Mouse (Mus musculus) adrenal gland, postnatal 14 days (tissue): Measurements from ENCODE around the gene Wipi2. TPM values are rescaled to one million over a fixed set of nuclear protein-coding genes. Genes with fewer than 3 reads are reported as not detected.

ENCODE experiments used
- DNase-seq: peaks from one replicate; pipeline ENCODE4 v3.0.0; 2021; ENCODE audit warnings: mixed read lengths
- long read RNA-seq, 2 experiments: library from polyadenylated mRNA; stranded (forward); transcript quantifications; one replicate each; pipeline ENCODE4 v2.0.0; 2021
- total RNA-seq: library from RNA; stranded (reverse); gene quantifications from 2 replicates; pipeline ENCODE4 v1.2.3, GENCODE M21; 2021

Wipi2 gene
- 98.5 and 109 TPM in 2 replicates for total RNA-seq
- long read RNA-seq, experiment 1, full-length matches to known transcripts: 116 of 152 reads
- long read RNA-seq, experiment 1, partial matches to known transcripts: 8 of 152 reads
- long read RNA-seq, experiment 1, other reads (novel, unspliced or antisense): 28 of 152 reads
- long read RNA-seq, experiment 2, full-length matches to known transcripts: 96 of 131 reads
- long read RNA-seq, experiment 2, partial matches to known transcripts: 14 of 131 reads
- long read RNA-seq, experiment 2, other reads (novel, unspliced or antisense): 21 of 131 reads

DNA sequence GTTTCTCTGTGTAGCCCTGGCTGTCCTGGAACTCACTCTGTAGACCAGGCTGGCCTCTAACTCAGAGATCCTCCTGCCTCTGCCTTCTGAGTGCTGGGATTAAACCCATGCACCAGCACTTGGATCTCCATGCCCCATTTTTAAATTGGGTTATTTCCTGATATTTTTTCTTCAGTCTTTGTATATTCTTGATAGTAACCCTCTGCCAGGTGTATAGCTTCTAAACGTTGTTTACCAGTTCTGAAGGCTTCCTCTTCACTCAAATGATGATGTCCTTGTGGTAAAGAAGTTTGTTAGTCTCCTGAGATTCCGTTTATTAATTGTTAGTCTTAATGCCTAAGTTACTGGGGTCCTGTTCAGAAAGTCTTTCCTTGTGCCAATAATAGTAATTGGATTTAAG, at the start of gene Wipi2:
Wipi2 (plus strand) TSS at position 301 of the 400 bp plus-strand sequence.
- DNase-seq: no peak

DNA sequence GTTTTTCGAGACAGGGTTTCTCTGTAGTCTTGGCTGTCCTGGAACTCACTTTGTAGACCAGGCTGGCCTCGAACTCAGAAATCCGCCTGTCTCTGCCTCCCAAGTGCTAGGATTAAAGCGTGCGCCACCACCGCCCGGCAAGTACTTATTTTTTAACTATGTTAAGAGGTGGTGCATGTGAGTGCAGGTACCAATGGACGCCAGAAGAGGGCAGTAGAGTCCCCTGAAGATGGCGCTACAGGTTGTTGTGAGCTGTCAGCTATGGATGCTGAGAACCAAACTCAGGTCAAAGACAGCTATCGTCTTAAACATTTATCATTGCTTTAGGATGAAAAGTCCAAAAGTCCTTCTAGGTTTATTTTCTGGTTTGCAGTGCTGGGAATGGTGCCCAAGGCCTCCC, 49.3 kb upstream of the Wipi2 start:
- peak; percentile 28 for DNase-seq

DNA sequence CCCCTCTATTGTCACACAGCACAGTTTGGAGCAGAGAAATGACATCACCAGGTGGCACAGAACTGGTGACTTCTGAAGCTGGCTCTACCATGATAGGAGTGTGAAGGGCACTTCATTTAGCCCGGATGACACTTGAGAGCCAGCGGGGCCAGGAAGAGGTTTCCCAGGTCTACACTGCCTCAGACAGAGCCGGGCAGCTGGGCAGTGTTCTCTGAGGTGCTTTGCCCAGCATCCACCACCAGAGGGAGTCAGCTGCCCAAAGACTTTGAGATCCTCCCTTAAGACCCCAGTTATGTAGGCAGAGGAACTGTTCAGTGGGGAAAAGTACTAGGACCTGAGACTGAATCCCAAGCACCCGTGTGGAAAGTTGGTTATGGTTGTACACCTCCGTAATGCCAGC, 46.0 kb upstream of the Wipi2 start:
- DNase-seq: peak; percentile 72

DNA sequence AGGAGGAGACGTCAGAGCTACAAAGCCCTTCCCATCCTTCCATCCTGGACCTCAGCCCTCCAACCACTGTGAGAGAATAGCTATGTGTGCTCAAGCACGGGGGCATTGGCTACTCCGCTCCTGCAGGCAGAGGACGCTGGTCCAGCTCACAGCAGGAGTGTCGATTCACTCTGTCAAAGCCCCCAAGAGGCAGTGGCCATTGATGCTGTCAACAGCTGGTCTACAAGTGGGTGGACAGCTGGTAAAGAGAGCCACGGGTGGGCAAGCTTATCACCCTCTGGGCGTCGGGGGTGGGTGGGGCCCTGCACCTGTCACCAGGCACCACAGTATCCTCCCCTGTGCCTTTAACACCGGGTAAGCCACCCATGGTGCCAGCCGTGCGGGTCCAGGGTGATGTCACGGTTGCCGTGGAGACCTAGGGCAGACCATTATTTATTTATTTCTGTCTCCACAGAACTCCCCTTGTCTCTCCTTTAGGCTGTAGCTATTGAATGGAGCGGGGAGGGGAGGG, 43.8 kb upstream of the Wipi2 start:
- DNase-seq: peak; percentile 27

DNA sequence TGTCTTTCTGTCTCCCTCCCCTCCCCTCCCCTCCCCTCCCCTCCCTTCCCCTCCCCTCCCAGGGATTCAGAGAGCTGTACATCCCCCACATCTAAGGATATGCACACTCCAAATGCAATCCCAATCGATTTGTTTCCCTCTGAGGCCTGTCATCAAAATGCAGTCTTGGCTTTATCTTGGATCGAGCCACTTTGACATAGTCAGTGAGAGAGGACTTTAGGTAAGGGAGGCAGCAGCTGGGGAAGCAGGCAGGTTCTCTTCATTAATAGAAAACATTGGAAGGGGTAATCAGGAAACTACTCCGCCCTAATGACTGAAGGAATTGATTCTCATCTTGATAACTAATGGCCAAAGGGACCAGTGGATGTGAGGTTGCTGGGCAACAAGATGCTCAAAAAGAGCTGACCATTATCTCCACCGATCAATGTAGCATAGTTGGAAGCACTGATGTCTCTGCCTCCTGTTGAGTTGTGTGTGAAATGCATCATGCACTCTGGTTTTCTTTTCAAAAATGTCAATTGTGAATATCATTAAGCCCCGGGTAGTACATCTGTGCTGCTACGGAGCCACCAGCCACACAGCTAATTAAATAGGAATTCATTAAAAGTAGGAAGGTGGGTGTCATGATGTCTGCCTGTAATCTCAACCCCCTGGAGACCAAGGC, 36.4 kb upstream of the Wipi2 start:
- DNase-seq: no peak

DNA sequence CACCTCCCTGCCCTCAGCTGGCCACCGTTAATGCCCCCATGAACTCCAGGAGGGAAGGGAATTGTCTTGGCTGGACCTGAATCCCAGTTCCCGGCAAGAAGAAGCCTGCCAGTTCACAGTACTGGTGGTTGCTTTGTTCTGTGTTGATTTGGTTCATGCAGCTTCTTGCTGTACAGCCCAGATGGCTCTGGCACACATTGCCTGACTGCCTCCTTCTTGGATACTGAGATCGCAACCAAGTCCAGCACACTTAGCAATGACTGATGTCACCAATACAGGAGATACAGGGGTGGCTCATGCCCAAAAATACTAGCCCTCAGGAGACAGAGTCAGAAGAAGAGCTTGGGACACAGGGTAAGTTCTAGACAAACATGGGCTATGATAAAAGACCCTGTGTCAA, 31.8 kb upstream of the Wipi2 start:
- DNase-seq: no peak

DNA sequence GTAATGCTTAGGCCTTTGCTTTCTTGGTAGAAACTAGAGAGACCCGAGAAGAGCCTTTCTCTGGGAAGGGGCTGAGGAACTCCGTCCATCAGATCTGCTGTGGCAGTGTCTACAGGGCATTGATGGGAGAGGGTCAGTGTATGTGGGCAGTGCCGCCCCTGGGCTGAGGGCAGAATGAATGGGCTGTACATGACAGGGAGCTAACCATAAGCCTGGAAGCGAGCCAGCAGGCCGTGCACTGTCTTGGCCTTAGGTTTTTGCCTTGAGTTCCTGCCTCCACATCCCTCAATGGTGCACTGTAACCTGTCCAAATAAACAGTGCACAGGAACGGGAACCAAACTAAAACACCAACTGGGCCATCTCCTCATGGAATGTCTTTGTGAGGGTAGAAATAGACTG, 30.8 kb upstream of the Wipi2 start:
- no peak for DNase-seq

DNA sequence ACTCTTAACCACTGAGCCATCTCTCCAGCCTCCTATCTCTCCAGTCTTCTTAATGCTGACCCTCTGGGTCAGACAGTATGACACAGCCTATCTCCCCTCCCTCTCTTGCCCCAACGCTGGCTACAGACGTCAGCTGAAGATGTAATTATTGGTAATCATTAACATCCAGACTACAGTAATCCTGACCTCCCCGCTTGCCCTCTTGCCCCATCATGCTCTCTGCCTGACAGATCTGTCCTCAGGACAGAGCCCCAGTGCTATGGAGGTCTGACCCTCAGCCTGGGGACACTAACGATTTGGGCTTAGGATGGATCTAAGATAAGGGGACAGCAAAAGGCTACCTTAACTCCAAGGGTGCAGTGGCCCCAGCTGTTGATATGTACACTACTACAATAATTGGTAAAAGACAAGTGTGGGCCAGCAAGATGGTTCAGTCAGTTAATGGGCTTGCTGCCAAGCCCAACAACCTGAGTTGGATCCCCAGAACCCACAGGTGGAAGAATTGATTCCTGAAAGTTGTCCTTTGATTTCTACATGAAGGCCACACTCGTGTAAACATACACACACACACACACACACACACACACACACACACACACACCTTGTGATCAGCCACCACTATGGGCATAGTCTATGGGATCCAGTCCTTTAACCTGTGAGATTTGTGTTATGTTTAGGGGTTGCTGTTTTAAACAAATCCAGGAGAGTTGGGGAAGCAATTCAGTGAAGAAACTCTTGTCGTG, 29.7 kb upstream of the Wipi2 start:
- no peak for DNase-seq

DNA sequence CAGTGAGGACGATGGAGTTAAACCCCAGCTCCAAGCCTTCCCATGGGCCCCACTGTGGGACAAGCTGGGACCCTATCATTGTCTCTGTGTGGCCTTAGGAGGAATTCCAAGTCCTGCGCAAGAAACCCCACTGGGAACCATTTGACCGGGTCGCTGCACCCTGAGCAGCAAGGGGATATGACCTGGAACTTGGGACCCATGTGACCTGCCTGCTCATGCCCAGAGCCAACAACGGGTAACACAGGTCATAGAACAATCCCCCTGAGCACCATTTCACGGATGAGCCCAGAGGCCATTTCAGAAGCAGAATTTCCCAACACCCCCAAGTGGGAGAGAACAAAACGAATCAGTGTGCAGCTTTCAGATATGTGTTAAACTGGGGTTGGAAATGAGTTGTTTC, 23.1 kb upstream of the Wipi2 start:
- peak; percentile 58 for DNase-seq

DNA sequence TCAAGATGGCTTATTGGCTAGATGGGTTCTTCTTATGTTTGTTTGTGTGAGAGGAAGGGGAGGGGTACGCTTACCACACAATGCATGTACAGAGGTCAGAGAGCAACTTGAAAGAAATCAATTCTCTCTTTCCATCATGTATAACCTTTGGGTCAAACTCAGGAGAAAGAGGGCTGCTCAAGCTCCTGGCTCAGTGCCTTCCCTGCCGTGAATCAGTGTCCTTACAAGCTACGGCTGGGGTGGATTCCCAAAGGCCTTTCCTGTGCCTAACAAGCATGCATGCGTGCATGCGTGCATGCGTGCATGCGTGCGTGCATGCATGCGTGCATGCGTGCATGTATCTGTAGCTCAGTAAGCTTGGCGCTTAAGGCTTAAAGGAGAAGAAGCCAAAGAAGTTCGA, 22.2 kb upstream of the Wipi2 start:
- peak; percentile 42 for DNase-seq

DNA sequence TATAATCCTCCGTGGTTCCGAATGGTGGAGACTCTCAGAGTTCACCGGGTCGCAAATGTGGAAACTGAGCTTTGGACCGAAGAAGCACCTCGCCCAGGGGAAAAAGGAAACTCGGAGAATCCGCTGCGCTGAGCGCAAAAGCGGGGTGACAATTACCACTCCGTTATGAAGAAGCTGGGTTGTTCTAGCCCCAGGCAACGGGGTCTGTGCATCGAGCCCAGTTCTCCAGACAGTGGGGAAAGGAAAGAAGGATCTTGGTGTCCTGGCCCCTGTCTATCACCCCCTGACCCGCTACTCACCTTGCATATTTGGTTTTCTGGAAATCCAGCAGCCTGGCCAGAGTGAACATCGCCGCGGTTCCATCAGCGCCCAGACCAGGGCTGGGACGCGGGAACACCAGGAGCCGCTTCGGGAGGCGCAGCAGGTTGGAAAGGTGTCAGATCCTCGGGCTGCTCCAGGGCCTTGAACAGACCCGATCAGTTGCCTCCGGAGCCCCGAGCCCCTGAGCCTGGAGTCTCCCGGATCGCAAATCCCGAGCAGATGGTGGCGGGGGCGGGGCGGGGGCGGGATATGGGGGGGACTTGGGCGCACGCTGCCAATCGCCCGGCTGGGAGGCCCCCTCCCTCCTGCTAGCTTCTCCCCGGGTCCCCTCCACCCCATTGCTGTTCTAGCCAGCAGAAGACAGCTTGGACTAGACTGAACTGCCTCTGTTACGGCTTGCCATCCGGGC, 19.1 kb upstream of the Wipi2 start, which contains the start of gene Mmd2:
Mmd2 (minus strand) TSS at position 542 of the 730 bp plus-strand sequence.
- peak; percentile 39 for DNase-seq

DNA sequence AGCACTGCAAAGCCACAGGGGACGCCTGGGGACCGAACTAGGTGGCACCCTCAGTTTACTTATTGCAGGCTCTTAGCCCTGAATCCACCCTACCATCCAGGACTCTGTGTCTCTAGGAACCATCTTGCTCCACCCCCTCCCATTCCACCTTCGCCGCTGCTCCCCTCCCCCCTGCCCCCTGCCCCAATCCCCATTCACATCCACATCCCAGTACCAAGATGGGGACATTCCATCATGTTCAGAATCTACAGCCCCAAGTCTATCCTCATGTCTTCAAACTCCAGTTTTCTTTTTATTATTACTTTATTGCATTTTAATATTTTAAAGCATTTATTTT, 18.5 kb upstream of the Wipi2 start:
- no peak for DNase-seq

DNA sequence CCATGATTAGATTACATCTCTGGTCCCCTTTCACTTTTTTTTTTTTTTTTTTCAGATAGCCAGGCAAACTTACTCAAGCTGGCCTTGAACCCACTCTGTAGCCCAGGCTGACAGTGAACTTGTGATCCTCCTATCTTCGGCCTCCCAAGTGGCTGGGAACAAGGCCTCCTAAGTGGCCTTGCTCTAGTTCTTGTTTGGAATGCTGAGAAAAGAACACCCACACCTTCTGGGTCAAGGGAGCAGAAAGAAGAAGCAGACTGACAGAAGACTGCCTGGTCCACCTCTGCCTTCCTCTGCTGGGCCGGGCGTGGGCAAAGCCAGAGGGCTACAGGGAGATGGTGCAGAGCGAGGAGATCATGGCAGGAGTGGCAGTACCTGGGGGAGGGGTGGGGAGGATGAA, 17.1 kb upstream of the Wipi2 start:
- no peak for DNase-seq

DNA sequence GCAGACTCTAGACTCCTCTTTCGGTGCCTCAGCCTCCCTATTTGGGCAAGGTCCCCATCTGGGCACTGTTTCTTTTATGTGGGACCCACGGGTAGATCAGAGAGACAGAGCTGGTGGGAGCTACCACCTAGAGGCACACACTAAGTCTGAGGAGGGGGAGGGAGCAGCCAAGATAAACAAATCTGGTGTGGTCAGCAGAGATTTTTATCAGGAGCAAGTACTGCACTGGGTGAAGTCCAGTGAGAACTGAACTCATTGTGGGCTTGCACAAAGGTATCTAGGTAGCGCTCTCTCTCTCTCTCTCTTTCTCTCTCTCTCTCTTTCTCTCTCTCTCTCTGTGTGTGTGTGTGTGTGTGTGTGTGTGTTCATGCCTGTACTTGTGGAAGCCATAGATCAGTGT, 13.0 kb upstream of the Wipi2 start:
- DNase-seq: no peak

DNA sequence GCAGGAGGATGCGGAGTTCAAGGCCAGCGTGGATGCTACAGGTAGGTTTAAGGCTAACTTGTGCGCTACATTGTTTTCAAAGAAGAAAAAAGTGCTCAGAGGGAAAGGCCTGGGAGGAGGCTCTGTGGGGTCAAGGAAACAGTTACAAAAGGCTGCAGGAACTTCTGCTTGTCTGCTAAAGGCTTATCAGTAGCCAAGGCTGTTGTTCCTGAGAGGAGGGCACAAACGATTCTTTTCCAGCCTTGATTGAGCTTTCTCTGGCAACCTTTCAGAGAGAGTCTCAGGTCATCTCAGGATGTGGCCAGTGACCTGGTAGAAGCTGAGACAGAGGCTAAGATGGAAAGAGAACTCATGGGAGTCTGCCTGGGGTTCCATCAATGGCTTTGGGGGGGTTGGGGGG, 11.9 kb upstream of the Wipi2 start:
- DNase-seq: no peak

DNA sequence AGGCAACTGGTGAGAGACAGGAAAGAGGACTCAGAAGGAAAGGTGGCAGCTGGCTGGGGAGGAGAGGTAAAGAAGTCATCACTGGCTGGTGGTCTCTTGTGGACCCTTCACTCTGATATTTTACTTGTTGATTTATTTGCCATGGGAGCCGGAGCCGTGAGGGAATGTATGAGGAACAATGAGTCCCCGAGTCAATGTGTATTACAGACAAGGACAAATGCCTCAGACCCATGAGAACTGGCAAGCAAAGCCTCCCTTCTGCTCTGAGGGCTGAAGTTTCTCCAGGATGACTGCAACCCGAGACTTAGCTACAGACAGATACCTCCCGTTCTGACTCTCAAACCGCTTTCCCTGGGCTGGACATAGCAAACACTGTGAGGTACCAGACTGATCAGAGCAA, 11.2 kb upstream of the Wipi2 start:
- peak; percentile 11 for DNase-seq

DNA sequence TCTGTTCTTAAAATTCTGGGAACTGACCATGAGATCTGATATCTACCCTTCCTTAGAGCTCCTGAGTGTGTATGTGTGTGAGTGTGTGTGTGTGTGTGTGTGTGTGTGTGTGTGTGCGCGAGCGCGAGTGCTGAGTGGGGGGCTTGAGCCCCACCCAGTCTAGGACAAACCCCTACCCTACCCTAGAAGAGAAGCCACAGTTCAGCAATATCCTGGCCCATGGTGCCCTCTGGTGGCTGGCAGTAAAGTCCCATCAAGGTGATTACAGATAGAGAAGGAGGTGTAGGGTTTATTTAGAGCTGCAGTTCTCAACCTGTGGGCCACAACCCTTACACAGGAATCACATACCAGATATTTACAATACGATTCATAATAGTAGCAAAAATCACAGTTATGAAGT, 7.6 kb upstream of the Wipi2 start:
- peak; percentile 70 for DNase-seq

DNA sequence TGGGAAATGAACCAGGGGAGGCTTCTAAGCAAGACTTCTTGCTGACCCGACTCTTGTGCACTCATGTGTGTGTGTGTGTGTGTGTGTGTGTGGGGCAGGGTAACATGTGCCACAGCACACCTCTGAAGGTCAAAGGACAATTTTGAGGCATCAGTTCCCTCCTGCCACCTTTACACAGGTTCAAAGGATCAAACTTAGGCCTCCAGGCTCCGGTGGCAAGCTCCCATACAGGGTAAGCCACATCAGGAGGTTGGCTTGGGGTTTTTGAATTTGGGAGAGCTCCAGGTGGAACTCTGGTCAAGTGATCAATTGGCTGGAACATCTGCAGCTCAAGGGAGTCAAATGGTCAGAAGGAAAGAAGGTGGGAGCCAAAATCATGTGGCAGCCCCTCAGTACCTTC, 6.1 kb upstream of the Wipi2 start:
- DNase-seq: peak; percentile 54

DNA sequence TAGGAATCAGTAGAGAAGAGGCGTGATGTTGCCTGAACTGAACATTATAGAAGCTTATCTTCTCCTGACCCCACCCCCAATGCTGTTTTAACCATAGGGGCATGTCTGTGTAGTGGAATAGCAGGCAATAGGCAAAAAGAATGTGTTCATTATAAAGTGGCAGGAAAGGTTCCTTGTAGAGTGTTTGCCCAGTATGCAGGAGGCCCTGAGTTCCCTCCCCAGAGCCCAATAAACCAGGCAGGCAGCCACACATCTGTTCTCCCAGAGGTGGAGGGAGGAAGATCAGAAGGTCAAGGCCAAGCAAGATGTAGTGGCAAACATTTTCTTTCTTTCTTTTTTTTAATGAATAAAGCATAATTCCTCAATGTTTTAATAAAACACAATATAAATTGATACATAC, 5.4 kb upstream of the Wipi2 start:
- DNase-seq: peak; percentile 65

DNA sequence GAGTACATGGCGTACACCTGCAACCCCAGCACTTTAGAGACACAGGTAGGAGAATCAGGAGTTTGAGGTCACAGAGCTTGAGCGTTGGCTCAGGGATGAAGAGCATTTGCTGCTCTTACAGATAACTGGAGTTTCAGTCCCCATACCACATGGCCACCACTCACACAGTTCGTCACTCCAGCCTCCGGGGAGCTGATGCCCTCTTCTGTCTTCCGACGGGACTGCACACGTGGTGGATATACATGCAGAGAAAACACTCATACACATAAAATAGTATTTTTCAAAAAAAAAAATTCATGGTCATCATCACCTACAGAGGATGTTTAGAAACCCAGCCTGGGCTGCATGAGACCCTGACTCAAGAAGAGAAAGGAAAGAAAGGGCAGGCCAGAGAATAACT, 4.4 kb upstream of the Wipi2 start:
- DNase-seq: no peak

DNA sequence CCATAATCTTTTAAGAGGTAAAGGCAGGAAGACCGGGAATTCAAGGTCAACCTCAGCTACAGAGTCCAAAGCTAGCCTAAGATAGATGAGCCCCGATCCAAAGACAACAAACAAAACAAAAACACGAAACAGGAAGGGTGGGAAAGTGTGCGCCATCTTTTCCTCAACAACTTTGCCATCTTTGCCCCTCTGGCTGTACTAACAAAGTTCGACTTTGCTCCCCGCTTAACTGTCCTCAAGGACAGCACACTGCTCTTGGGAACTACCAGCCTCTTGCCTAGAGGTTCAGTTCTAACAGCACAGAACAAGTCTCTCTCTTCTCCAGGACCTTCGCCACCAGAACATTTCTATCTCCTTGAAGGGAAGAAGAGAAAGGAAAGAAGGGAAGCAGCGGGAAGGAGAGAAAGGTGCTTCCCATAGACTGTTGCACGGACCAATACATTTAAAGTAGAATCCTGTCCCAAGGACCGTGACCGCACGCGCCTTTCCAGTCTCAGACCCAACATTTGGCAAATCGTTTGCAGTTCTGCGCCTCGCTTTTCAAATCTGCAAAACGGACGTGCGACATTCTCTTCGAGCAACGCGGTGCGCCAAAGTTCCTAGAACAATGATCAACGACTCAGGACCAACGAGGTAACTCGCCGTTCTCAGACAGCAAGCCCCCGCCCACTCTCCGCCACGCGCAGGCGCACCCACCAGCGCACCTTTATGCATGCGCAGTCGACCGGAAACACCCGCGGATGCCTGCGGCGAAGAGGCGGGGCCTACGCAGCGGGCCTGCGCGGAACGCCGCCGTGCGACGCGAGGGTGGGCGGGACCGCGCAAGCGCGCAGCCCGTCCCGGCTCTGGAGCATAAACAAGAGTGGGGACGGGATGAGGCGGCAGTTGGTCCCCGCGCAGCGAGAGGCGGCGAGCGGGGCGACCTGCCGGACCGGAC, 1.5 kb downstream of the Wipi2 start:
- DNase-seq: peak; percentile 99

DNA sequence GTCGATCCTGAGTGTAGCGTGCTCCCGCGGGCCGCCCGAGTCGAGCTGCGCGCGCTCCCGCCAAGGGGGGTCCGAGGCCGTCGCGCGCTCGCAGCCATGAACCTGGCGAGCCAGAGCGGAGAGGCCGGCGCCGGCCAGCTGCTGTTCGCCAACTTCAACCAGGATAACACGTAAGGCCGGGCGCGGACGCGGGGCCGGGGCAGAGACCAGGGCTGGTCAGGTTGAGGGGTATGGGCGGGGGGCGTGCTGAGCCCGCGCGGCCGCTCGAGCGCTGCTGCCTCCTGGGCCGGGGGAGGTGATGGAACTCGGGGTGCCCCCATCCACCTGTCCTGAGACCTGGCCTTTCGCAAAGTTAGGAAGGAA, 2.1 kb downstream of the Wipi2 start:
- no peak for DNase-seq
